Mouse (Mus musculus): ENCODE results near the gene Plxna1. TPM values are rescaled to one million over a fixed set of nuclear protein-coding genes. Genes with fewer than 3 reads are reported as not detected.

The Plxna1 gene
- polyA plus RNA-seq, 1 experiment from 2014 or later = 2.5 TPM

- no peak overlapping the region for H3K4me3 ChIP-seq (replicated peaks)
- no peak overlapping the region for H3K27ac ChIP-seq
- no peak overlapping the region for H3K9ac ChIP-seq
- no peaks in the 10 kb centered on the region for H3K4me1 ChIP-seq (replicated peaks)
- WGBS (ENCODE audit: insufficient replicate concordance) = 65% methylated on average over 7 of the region's 7 CpGs
- no peaks in the 10 kb centered on the region for H3K36me3 ChIP-seq
- H3K27me3 ChIP-seq = no peaks in the 10 kb centered on the region
- H3K4me2 ChIP-seq = no peak overlapping the region
- H3K9me3 ChIP-seq (replicated peaks) = no peaks in the 10 kb centered on the region
- no peak for ATAC-seq (ENCODE audit: low read depth)
- DNase-seq = no peak
Observed at GRCm38 (mm10) chr6:89389771-89390170, 27.4 kb upstream of the Plxna1 start.

GRCm38 (mm10) chr6:89386956-89387355 lies 24.5 kb upstream of the Plxna1 start:
- Histone ChIP-seq H3K4me2 (no peak overlapping the region), H3K4me3 (replicated peaks) (no peak overlapping the region), H3K27me3 (no peaks in the 10 kb centered on the region), H3K36me3 (no peaks in the 10 kb centered on the region), H3K9me3 (replicated peaks) (no peaks in the 10 kb centered on the region), H3K27ac (no peak overlapping the region), H3K4me1 (replicated peaks) (no peaks in the 10 kb centered on the region), H3K9ac (no peak overlapping the region)
- ATAC-seq (ENCODE audit: low read depth) = no peak
- no peak for DNase-seq
- WGBS (ENCODE audit: insufficient replicate concordance) = 34% methylated on average over 1 of the region's 1 CpGs

GRCm38 (mm10) chr6:89384699-89385098 lies 22.3 kb upstream of the Plxna1 start:
- Histone ChIP-seq H3K4me1 (replicated peaks) (no peaks in the 10 kb centered on the region), H3K36me3 (no peaks in the 10 kb centered on the region), H3K9ac (no peak overlapping the region), H3K27ac (no peak overlapping the region), H3K27me3 (no peaks in the 10 kb centered on the region), H3K4me3 (replicated peaks) (no peak overlapping the region), H3K4me2 (no peak overlapping the region), H3K9me3 (replicated peaks) (no peaks in the 10 kb centered on the region)
- 67% methylated on average over 2 of the region's 2 CpGs for WGBS (ENCODE audit: insufficient replicate concordance)
- no peak for DNase-seq
- ATAC-seq (ENCODE audit: low read depth) = no peak

- DNase-seq (no peak), ATAC-seq (ENCODE audit: low read depth) (no peak)
- H3K4me3 ChIP-seq (replicated peaks) = no peak overlapping the region
- no peak overlapping the region for H3K27ac ChIP-seq
- no peaks in the 10 kb centered on the region for H3K4me1 ChIP-seq (replicated peaks)
- H3K9ac ChIP-seq = no peak overlapping the region
- H3K27me3 ChIP-seq = no peaks in the 10 kb centered on the region
- H3K36me3 ChIP-seq = no peaks in the 10 kb centered on the region
- 55% methylated on average over 5 of the region's 5 CpGs for WGBS (ENCODE audit: insufficient replicate concordance)
- no peaks in the 10 kb centered on the region for H3K9me3 ChIP-seq (replicated peaks)
- H3K4me2 ChIP-seq = no peak overlapping the region
Observed at GRCm38 (mm10) chr6:89381851-89382250, 19.4 kb upstream of the Plxna1 start.

- no peaks in the 10 kb centered on the region for H3K4me1 ChIP-seq (replicated peaks)
- no peaks in the 10 kb centered on the region for H3K27me3 ChIP-seq
- H3K9ac ChIP-seq = no peak overlapping the region
- ATAC-seq (ENCODE audit: low read depth) (no peak), DNase-seq (no peak)
- H3K4me3 ChIP-seq (replicated peaks) = no peak overlapping the region
- H3K36me3 ChIP-seq = no peaks in the 10 kb centered on the region
- H3K4me2 ChIP-seq = no peak overlapping the region
- H3K9me3 ChIP-seq (replicated peaks) = no peaks in the 10 kb centered on the region
- no peak overlapping the region for H3K27ac ChIP-seq
- WGBS (ENCODE audit: insufficient replicate concordance) = 66% methylated on average over 3 of the region's 3 CpGs
Observed at GRCm38 (mm10) chr6:89381172-89381571, 18.8 kb upstream of the Plxna1 start.

- H3K9ac ChIP-seq = no peak overlapping the region
- no peak for ATAC-seq (ENCODE audit: low read depth)
- no peak overlapping the region for H3K4me2 ChIP-seq
- no peaks in the 10 kb centered on the region for H3K4me1 ChIP-seq (replicated peaks)
- no peaks in the 10 kb centered on the region for H3K27me3 ChIP-seq
- 48% methylated on average over 3 of the region's 3 CpGs for WGBS (ENCODE audit: insufficient replicate concordance)
- H3K36me3 ChIP-seq = no peaks in the 10 kb centered on the region
- no peak for DNase-seq
- no peak overlapping the region for H3K27ac ChIP-seq
- H3K9me3 ChIP-seq (replicated peaks) = no peaks in the 10 kb centered on the region
- no peak overlapping the region for H3K4me3 ChIP-seq (replicated peaks)
Observed at GRCm38 (mm10) chr6:89380751-89381150, 18.3 kb upstream of the Plxna1 start.

GRCm38 (mm10) chr6:89378264-89378663 lies 15.8 kb upstream of the Plxna1 start:
- no peak for DNase-seq
- H3K9ac ChIP-seq = no peak overlapping the region

GRCm38 (mm10) chr6:89368812-89369211 lies 6.4 kb upstream of the Plxna1 start:
- Histone ChIP-seq H3K27me3 (peaks cover 6% of the 10 kb centered on the region), H3K36me3 (no peaks in the 10 kb centered on the region), H3K9ac (no peak overlapping the region), H3K4me3 (replicated peaks) (no peak overlapping the region), H3K27ac (no peak overlapping the region), H3K9me3 (replicated peaks) (no peaks in the 10 kb centered on the region), H3K4me2 (no peak overlapping the region), H3K4me1 (replicated peaks) (peaks cover 2% of the 10 kb centered on the region; the same call in 1 of the 2 replicates)
- ATAC-seq (ENCODE audit: low read depth) (no peak), DNase-seq (no peak)

More at GRCm38 (mm10) chr6:89378264-89378663, 15.8 kb upstream of the Plxna1 start:
- Histone ChIP-seq H3K4me1 (replicated peaks) (no peaks in the 10 kb centered on the region), H3K36me3 (no peaks in the 10 kb centered on the region), H3K4me3 (replicated peaks) (no peak overlapping the region), H3K27ac (no peak overlapping the region), H3K27me3 (no peaks in the 10 kb centered on the region), H3K9me3 (replicated peaks) (no peaks in the 10 kb centered on the region), H3K4me2 (no peak overlapping the region)
- 41% methylated on average over 2 of the region's 2 CpGs for WGBS (ENCODE audit: insufficient replicate concordance)
- no peak for ATAC-seq (ENCODE audit: low read depth)

GRCm38 (mm10) chr6:89364342-89364741 lies 1.9 kb upstream of the Plxna1 start:
- Histone ChIP-seq H3K27ac (no peak overlapping the region), H3K9me3 (replicated peaks) (no peaks in the 10 kb centered on the region), H3K36me3 (no peaks in the 10 kb centered on the region), H3K4me3 (replicated peaks) (no peak overlapping the region), H3K4me1 (replicated peaks) (peaks cover 37% of the 10 kb centered on the region), H3K4me2 (no peak overlapping the region), H3K9ac (no peak overlapping the region), H3K27me3 (peaks cover 42% of the 10 kb centered on the region)
- DNase-seq (no peak), ATAC-seq (ENCODE audit: low read depth) (no peak)
- 19% methylated on average over 3 of the region's 3 CpGs for WGBS (ENCODE audit: insufficient replicate concordance)

GRCm38 (mm10) chr6:89363107-89363451 lies 659 bp upstream of the Plxna1 start:
- peak overlapping the region; percentile 73 for H3K4me3 ChIP-seq (replicated peaks)
- peaks cover 42% of the 10 kb centered on the region for H3K27me3 ChIP-seq
- no peak; the same call in 1 of the 2 replicates for ATAC-seq (ENCODE audit: low read depth)
- no peaks in the 10 kb centered on the region for H3K9me3 ChIP-seq (replicated peaks)
- DNase-seq = no peak
- H3K4me2 ChIP-seq = peak overlapping the region; percentile 92
- peak overlapping the region; percentile 36; the same call in 1 of the 2 replicates for H3K9ac ChIP-seq
- no peak overlapping the region for H3K27ac ChIP-seq
- peaks cover 41% of the 10 kb centered on the region for H3K4me1 ChIP-seq (replicated peaks)
- WGBS (ENCODE audit: insufficient replicate concordance) = 13% methylated on average over 16 of the region's 16 CpGs
- H3K36me3 ChIP-seq = no peaks in the 10 kb centered on the region

GRCm38 (mm10) chr6:89361418-89362280 lies 771 bp downstream of the Plxna1 start:
- Histone ChIP-seq H3K27ac (no peak overlapping the region), H3K27me3 (peaks cover 42% of the 10 kb centered on the region), H3K9ac (peak overlapping the region; percentile 80), H3K4me1 (replicated peaks) (peaks cover 41% of the 10 kb centered on the region), H3K4me2 (peak overlapping the region; percentile 92), H3K4me3 (replicated peaks) (peak overlapping the region; percentile 73), H3K9me3 (replicated peaks) (no peaks in the 10 kb centered on the region), H3K36me3 (peaks cover 2% of the 10 kb centered on the region; the same call in 1 of the 2 replicates)
- under 1% methylated on average over 78 of the region's 80 CpGs for WGBS (ENCODE audit: insufficient replicate concordance)
- DNase-seq (peak; percentile 16), ATAC-seq (ENCODE audit: low read depth) (peak; percentile 29; the same call in 1 of the 2 replicates)
